Mouse (Mus musculus) fat pad, adult 2 months (tissue): ENCODE results near the gene Ube2v1.

Source experiments
- DNase-seq: peaks from one replicate; pipeline ENCODE4 v3.0.0-alpha.2; 2011; ENCODE audit warnings: low read depth, low spot score; ENCODE audit errors: extremely low read depth

Gene Ube2v1

DNA sequence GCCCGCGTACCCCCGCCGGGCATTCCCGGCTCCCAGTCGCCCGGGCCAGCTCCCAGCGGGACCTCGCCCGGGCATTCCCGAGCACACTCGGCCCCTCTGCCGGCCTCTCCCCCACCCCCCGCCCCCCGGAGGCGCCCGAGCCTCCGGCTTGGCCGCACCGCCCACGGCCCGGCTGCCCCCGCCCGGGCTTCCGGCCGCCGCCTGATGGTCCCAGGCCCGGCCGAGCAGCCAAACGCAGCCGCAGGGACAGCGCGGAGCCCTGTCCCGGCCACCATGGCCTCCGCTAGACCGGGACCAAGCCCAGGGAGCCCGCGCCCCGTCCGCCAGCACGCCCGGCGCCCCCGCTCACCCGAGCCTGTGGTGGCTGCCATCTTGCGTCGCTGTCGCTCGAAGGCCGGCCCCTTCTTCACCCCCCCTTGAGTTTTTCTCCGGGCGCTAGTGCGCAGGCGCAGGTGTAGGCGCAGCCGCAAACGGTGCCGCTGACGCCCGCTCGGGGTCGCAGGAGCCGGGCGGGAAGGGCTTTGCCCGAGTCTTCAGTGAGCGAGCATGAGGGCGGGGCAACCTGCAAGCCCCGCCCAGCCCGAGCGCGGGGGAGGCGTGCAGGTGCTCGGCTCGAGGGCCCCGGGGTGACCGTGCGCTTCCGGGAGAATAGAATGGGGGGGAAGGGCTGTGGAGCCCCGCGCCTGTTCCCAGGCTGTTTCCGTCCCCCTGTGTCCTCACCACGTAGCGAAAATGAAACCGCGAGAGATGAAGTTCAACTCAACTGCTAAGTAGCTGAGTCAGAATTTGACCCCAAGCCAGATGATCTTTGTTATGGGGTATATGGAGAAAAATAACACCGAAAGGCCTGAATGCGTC is at the start of gene Ube2v1:
Ube2v1 (minus strand) TSS at position 505 of the 858 bp plus-strand sequence.
- DNase-seq = no peak

DNA sequence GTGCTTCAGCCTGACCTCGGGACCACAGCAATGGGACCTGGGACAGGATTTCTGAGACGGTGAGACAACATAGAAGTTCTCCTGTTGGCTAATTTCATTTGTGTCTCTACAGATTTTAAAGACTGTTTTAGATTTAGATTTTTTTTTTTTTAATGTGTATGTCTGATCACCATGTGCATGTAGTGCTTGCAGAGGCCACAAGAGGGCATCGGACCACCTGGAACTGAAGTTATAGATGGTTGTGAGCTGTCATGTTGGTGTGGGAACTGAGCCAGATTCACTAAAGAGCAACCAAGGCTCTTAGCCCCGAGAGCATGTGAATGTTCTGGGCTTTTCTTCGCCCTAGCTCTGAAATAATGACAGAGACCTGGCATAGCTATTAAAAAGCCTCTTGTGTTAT is 48.8 kb upstream of the Ube2v1 start:
- no peak for DNase-seq

GRCm38 (mm10) chr2:167679902-167680430 is 48.1 kb upstream of the Ube2v1 start:
- no peak for DNase-seq

DNA sequence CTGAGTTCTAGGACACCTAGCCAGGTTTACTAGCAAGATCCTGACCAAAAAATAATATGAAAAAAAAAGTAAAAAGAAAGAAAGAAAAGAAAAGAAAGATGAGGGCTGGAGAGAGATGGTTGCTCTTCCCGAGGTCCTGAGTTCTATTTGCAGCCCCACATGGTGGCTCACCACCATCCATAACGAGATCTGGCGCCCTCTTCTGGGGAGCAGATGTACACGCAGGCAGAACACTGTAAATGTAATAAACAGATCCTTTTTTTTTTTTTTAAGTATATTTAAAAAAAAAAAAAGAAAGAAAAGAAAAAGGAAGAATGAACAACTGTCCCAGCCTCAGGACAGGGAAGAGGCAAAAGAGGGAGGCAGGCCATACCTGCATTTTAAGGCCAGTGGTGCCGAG is 46.7 kb upstream of the Ube2v1 start:
- no peak for DNase-seq

DNA sequence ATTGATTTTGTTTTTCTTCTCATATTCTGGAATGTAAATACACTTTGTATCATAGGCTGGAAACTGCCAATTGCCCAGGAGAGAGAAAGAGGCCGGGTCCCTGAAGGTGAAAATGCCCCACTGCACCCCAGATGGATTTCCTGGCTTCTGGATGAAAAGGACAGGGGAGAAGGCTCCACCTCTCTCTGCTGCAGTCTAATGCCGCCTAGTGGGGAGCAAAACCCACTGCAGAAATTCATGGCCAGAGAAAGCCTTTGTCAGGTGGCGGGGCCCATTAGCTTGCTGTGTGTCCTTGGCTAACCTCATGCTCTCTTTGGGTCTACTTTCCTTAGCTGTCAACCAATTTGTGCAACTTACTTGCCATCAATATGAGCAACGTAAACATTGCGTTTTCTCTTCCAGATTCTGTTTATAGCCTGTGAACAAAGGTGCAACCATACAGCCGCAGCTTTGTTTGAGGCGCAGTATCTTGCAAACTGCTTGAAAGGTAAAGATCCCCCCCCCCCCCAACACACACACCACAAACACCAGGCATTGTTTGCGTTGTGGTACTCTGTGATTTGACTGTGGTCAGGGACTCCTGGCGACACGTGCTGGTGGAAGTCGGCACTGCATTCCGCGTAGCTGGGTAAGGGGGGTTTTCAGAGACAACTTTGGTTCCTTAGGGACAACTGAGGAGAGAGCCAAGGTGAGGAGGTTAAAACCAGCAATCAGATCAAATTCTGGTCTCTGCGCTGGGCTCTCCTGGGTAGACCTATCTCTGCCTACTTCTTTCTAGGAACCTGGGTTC is 43.4 kb upstream of the Ube2v1 start:
- no peak for DNase-seq

- DNase-seq = no peak
Observed at GRCm38 (mm10) chr2:167672212-167672685, 40.4 kb upstream of the Ube2v1 start.

DNA sequence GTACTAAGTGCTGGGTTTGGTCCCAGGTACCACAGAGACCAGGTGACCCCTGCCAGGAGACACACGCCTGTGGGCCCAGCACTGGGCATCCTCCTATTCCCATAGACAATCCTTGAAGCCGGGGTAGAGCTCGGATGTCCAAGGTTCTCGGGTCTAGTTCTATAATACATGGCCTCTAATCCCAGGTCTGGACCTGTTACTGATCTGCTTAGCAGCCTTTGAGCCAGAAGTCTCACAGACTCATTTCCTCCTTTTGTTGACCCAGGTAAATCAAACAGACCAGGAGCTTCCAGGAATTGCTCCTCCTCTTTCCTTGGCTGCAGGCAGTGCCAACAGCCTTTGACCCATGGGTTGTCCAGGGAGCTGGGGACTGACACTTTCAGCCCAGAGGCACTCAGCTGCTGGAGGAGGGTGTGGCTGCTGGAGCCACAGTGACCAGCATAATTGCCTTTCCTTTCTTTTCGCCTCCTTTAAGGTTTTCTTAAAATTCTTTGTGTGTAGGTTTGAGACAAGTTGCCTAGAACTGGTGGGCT is 39.3 kb upstream of the Ube2v1 start:
- no peak for DNase-seq

- no peak for DNase-seq
Observed at GRCm38 (mm10) chr2:167669398-167669797, 37.5 kb upstream of the Ube2v1 start.

GRCm38 (mm10) chr2:167668426-167668825 is 36.5 kb upstream of the Ube2v1 start:
- DNase-seq = no peak

DNA sequence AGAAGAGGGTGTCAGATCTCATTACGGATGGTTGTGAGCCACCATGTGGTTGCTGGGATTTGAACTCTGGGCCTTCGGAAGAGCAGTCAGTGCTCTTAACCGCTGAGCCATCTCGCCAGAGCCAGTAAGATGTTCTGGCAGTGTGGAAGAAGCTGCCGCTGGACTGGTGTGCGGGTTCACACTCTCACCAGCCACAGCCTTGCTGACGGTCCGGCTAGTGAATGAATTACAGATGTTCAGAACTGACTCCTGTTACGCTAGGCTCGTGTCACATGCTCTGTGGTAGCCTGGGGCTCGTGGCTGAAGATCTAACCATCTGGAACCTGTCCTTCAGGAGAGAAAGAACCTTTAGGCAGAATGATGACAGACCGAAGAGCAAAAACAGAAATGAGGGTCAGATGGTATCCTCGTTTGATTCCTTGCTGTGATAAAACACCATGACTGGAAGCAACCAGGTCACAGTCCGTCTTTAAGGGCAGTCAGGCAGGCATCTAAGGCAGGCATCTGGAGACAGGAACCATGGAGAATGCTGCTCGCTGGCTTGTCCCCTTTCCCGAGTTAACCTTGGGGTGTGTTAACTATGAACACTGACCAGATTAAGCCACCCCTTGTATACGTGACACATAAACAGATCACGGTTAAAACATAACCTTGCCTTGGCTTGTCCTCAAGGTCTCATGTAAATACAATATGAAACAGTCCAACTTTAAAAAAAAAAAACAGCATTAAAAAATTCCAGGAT is 34.2 kb upstream of the Ube2v1 start:
- no peak for DNase-seq

GRCm38 (mm10) chr2:167662713-167663112 is 30.8 kb upstream of the Ube2v1 start:
- no peak for DNase-seq

DNA sequence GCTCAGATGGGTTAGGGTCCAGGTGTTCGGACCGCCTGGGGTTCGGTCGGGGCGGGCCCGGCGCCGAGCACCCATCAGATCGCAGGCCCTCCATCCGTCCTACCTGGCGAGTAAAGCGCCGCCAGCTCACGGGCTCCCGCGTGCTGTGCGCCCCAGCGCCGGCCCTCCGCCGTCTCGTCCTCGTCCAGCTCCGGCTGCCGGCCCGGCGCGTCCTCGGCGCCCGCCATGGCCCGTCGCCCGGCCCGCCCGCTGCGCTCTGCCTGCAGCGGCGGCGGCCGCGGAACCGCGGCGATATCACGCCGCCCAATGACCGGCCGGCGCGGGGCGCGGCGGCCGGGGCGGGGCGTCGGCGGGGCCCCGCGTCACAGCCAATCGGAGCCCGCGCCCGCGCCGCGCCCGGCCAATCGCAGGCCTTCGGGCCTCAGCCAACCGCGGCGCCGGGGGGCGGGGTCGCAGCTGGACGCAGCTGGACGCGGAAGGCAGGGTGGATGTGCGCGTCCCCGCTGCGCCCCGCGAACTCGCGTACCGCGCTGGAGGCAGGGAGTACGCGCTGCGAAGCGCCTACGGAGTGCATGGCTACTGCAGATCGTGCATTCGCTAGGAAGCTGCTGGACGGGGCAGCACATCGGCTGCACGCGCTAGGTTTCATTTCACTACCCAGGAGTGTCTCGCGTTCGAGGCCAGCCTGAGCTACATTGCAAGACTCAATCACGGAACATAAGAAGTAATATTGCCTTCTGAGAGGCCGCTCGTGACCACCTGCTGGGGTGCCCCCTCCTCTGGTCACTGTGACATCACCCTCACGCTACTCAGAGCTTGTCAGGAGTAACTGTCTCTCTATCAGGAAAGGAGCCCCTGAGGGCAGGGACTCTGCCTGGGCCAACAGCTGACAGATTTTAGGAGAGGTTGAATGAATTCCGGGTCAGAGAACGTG is 29.6 kb upstream of the Ube2v1 start, which contains the start of gene Gm20431:
Gm20431 (minus strand) TSS at position 227 of the 934 bp plus-strand sequence.
- no peak for DNase-seq

DNA sequence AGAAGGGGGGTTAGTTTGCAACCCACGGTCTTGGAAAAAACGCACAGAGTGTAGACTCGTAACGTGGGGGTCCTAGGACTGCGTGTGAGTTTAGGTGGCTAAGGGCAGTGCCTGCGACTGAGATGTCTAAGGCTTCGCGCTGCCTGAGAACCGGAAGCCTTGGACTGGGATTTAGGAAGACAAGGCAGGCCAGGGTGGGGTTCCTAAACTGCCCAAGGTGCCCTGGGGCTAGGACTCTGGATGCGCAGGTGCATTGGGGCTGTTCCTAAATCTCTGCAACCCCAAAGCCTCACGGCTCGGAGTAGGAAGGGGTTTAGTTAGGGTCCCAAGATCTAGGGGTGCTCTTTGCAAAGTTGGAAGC is 28.7 kb upstream of the Ube2v1 start:
- DNase-seq = no peak

DNA sequence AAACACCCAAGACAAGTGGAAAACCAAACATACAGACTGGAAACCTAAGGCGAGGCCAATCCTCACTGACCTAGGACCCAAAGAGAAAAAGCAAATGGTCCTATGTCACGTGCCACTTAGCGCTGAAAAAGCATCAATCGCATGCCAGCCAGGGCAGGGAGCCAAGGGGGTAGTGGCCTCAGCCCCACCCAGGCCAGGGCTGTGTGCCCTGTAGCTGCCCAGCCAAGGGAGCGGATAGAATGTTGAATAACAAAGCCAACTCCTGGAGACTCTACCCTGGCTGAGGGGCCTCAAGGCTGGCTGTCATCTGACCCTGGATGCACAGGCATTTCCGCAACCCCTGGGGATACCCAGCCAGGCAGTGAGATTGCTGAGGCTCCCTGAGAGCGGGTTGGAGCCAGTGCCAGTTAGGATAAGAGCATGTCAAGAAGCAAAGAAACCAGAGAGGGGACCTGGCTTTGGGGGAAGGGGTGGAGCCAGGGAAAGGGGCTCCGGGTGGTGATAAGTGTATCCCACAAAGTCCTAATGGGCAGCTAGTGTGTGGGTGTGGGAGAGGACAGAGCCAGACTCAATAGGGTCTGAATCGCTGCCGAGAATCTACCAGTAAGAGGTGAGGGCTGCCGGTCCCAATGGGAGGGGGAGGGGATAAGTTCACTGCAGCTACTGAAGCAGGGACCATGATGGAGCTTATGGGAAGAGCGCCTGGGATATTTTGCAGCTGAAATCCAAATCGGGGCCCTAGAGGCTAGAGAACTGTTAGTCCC is 28.1 kb upstream of the Ube2v1 start:
- no peak for DNase-seq

- no peak for DNase-seq
Observed at GRCm38 (mm10) chr2:167659177-167659846, 27.4 kb upstream of the Ube2v1 start.

GRCm38 (mm10) chr2:167658712-167659111 is 26.8 kb upstream of the Ube2v1 start:
- DNase-seq = no peak

DNA sequence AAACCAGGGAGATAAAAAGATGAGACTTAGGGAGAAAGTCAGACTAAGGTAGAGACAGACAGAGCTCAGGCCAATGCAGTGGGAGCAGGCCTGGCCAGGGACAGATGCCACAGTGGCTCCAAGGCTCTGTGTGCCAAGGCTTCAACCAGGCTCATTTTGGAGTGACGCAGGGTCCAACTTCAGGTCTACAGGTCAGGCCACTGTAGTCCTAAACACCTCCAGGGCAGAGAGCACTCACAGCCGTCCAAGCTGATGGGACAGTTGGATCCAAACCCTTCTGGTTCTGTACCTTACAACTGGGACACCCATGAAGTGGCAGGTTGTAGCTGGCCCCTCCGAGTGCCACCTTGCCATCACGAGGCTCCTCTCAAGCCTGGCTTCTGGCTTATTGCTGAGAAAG is 26.1 kb upstream of the Ube2v1 start:
- no peak for DNase-seq
